ENCODE assay signal across 9 mouse cellular contexts in the genomic region with DNA sequence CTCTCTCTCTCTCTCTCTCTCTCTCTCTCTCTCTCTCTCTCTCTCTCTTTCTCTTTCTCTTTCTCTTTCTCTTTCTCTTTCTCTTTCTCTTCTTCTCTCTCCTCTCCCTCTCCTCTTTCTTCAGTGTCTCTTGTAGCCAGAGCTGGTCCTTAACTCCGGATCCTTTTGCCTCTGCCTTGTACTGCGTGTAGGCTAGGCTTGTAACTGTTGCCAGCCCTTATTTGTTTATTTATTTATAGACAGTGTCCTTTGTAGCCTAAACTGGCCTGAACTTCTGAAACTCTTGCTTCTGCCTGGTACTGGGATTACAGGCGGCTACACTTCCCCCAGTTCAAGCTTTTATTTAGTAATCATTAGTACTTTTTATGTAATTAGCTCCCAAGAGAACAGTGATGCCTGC. TPM values are rescaled to one million over a fixed set of nuclear protein-coding genes. Genes with fewer than 3 reads are reported as not detected.
DNase-seq lines count a peak whose midpoint lies in the region; ATAC-seq and TF ChIP-seq lines count a peak whose summit lies in the region.
"Had no signal": no experiment of that assay in that cellular context is flagged by ENCODE, and none has a peak within 500 bp of the region (broad histone marks: within the 10 kb centered on the region; RNA-seq: fewer than 3 reads in every experiment).

No protein-coding gene starts in this region.

- no peaks in the 10 kb centered on the region for H3K4me1 ChIP-seq in lung, embryonic 14.5 days (ENCODE audit: insufficient read depth)
- peaks cover 5% of the 10 kb centered on the region for H3K4me1 ChIP-seq in embryonic facial prominence, embryonic 15.5 days
- peaks cover 9% of the 10 kb centered on the region for H3K4me1 ChIP-seq in limb, embryonic 12.5 days (replicated peaks)

- ATAC-seq in lung, embryonic 14.5 days (ENCODE audit: insufficient read depth), result no peak
- ATAC-seq in embryonic facial prominence, embryonic 15.5 days (ENCODE audit: insufficient number of reproducible peaks, low FRiP score, low TSS enrichment, low read depth), result no peak
- no peak for ATAC-seq in limb, embryonic 12.5 days (ENCODE audit: insufficient number of reproducible peaks, insufficient read depth, low FRiP score, low TSS enrichment, low read depth)
- ATAC-seq in megakaryocyte progenitor cell, adult 5-6 weeks (replicated peaks; ENCODE audit: poor library complexity), result no peak

- 10% methylated on average over 3 of the region's 3 CpGs for WGBS in lung, embryonic 14.5 days
- WGBS in embryonic facial prominence, embryonic 15.5 days, result 17% methylated on average over 3 of the region's 3 CpGs
- 16% methylated on average over 3 of the region's 3 CpGs for whole genome bisulfite sequencing in limb, embryonic 12.5 days

- DNase-seq in lung, embryonic 14.5 days, result no peak
- no peak for DNase-seq in lung, adult 18-20 months
- DNase-seq in splenic B cell, adult 2 months (ENCODE audit: low read depth, low spot score), result peak; percentile 22
- DNase-seq in cerebellum, adult 11-12 months, result no peak
- DNase-seq in urinary bladder, postnatal 10 days (ENCODE audit: low spot score), result no peak
- DNase-seq: layer of hippocampus, adult 9-11 months had no signal

- peak overlapping the region; percentile 69 for H3K9ac ChIP-seq in lung, embryonic 14.5 days
- no peak overlapping the region; the same call in 1 of the 2 replicates for H3K9ac ChIP-seq in embryonic facial prominence, embryonic 15.5 days
- H3K9ac ChIP-seq in limb, embryonic 12.5 days (replicated peaks), result peak overlapping the region; percentile 73

- TF ChIP-seq CTCF in lung, embryonic 14.5 days (IDR thresholded peaks at IDR 0.05; ENCODE audit: low read depth), result no peak

- H3K27me3 ChIP-seq in lung, embryonic 14.5 days (ENCODE audit: insufficient read depth, low read length), result no peaks in the 10 kb centered on the region
- no peaks in the 10 kb centered on the region for H3K27me3 ChIP-seq in embryonic facial prominence, embryonic 15.5 days
- no peaks in the 10 kb centered on the region for H3K27me3 ChIP-seq in limb, embryonic 12.5 days
- H3K27me3 ChIP-seq in splenic B cell, adult 2 months (ENCODE audit: control insufficient read depth, insufficient read depth, low read length, poor library complexity, severe bottlenecking), result no peaks in the 10 kb centered on the region

- H3K27ac ChIP-seq in lung, embryonic 14.5 days (ENCODE audit: low read depth), result no peak overlapping the region
- no peak overlapping the region for H3K27ac ChIP-seq in embryonic facial prominence, embryonic 15.5 days (replicated peaks)
- no peak overlapping the region for H3K27ac ChIP-seq in limb, embryonic 12.5 days

- no peaks in the 10 kb centered on the region for H3K36me3 ChIP-seq in lung, embryonic 14.5 days (ENCODE audit: insufficient read depth)
- H3K36me3 ChIP-seq in embryonic facial prominence, embryonic 15.5 days, result no peaks in the 10 kb centered on the region
- no peaks in the 10 kb centered on the region for H3K36me3 ChIP-seq in limb, embryonic 12.5 days
- H3K36me3 ChIP-seq in splenic B cell, adult 2 months (ENCODE audit: control insufficient read depth, insufficient read depth, low read length, poor library complexity, severe bottlenecking), result no peaks in the 10 kb centered on the region

- H3K9me3 ChIP-seq in lung, embryonic 14.5 days (ENCODE audit: low read depth, low read length), result no peaks in the 10 kb centered on the region
- no peaks in the 10 kb centered on the region for H3K9me3 ChIP-seq in embryonic facial prominence, embryonic 15.5 days (replicated peaks)
- H3K9me3 ChIP-seq in limb, embryonic 12.5 days, result no peaks in the 10 kb centered on the region

- peak overlapping the region; percentile 83 for H3K4me3 ChIP-seq in lung, embryonic 14.5 days (ENCODE audit: low read depth, low read length)
- peak overlapping the region; percentile 88 for H3K4me3 ChIP-seq in embryonic facial prominence, embryonic 15.5 days (replicated peaks)
- peak overlapping the region; percentile 83 for H3K4me3 ChIP-seq in limb, embryonic 12.5 days (replicated peaks)

- peak overlapping the region; percentile 83 for H3K4me2 ChIP-seq in lung, embryonic 14.5 days
- peak overlapping the region; percentile 77 for H3K4me2 ChIP-seq in embryonic facial prominence, embryonic 15.5 days (replicated peaks)
- peak overlapping the region; percentile 82 for H3K4me2 ChIP-seq in limb, embryonic 12.5 days

RNA-seq across cellular contexts. Expression of a gene that starts 1.2 kb away (rescaled TPM):
- polyA plus RNA-seq in lung, embryonic 14.5 days (2014; fragmentation: Nextera tagmentation; extraction: Ambion mirVana), result 58.3 TPM in 2 replicates
- polyA plus RNA-seq in embryonic facial prominence, embryonic 15.5 days (2015; fragmentation: Nextera tagmentation; extraction: Ambion mirVana), result 53.7 and 58.5 TPM in 2 replicates
- polyA plus RNA-seq in limb, embryonic 12.5 days (2016; fragmentation: Nextera tagmentation; extraction: Ambion mirVana), result 69.5 and 74.9 TPM in 2 replicates
- total RNA-seq in megakaryocyte progenitor cell, adult 5-6 weeks (2015), result 59.4 and 80.0 TPM in 2 replicates
- 54.3 and 56.4 TPM in 2 replicates for total RNA-seq in megakaryocyte progenitor cell, adult 5-6 weeks (2017)

RNA-seq across cellular contexts. Expression of a gene that starts 46.0 kb away (rescaled TPM):
- polyA plus RNA-seq in lung, embryonic 14.5 days (2014; fragmentation: Nextera tagmentation; extraction: Ambion mirVana), result 13.1 and 14.2 TPM in 2 replicates
- polyA plus RNA-seq in embryonic facial prominence, embryonic 15.5 days (2015; fragmentation: Nextera tagmentation; extraction: Ambion mirVana), result 8.7 and 9.0 TPM in 2 replicates
- 8.4 and 9.1 TPM in 2 replicates for polyA plus RNA-seq in limb, embryonic 12.5 days (2016; fragmentation: Nextera tagmentation; extraction: Ambion mirVana)
- total RNA-seq in megakaryocyte progenitor cell, adult 5-6 weeks (2015), result 23.0 and 27.3 TPM in 2 replicates
- total RNA-seq in megakaryocyte progenitor cell, adult 5-6 weeks (2017), result 13.7 and 14.0 TPM in 2 replicates

RNA-seq across cellular contexts. Expression of a gene that starts 46.1 kb away (rescaled TPM):
- polyA plus RNA-seq in lung, embryonic 14.5 days (2014; fragmentation: Nextera tagmentation; extraction: Ambion mirVana), result 114 and 118 TPM in 2 replicates
- 124 and 128 TPM in 2 replicates for polyA plus RNA-seq in embryonic facial prominence, embryonic 15.5 days (2015; fragmentation: Nextera tagmentation; extraction: Ambion mirVana)
- polyA plus RNA-seq in limb, embryonic 12.5 days (2016; fragmentation: Nextera tagmentation; extraction: Ambion mirVana), result 116 and 120 TPM in 2 replicates
- total RNA-seq in megakaryocyte progenitor cell, adult 5-6 weeks (2015), result 68.3 and 83.4 TPM in 2 replicates
- total RNA-seq in megakaryocyte progenitor cell, adult 5-6 weeks (2017), result 64.3 and 66.6 TPM in 2 replicates

RNA-seq across cellular contexts. Expression of a gene that starts 59.7 kb away (rescaled TPM):
- polyA plus RNA-seq in lung, embryonic 14.5 days (2014; fragmentation: Nextera tagmentation; extraction: Ambion mirVana), result 64.6 and 74.5 TPM in 2 replicates
- 38.2 and 38.3 TPM in 2 replicates for polyA plus RNA-seq in embryonic facial prominence, embryonic 15.5 days (2015; fragmentation: Nextera tagmentation; extraction: Ambion mirVana)
- polyA plus RNA-seq in limb, embryonic 12.5 days (2016; fragmentation: Nextera tagmentation; extraction: Ambion mirVana), result 68.9 and 71.8 TPM in 2 replicates
- 38.0 and 50.3 TPM in 2 replicates for total RNA-seq in megakaryocyte progenitor cell, adult 5-6 weeks (2015)
- 31.2 and 37.1 TPM in 2 replicates for total RNA-seq in megakaryocyte progenitor cell, adult 5-6 weeks (2017)
